Mouse (Mus musculus) heart, embryonic 10.5 days (tissue): ENCODE results near the gene Myo3b. TPM values are rescaled to one million over a fixed set of nuclear protein-coding genes. Genes with fewer than 3 reads are reported as not detected.

Experiments used
- DNase-seq: peaks from one replicate; pipeline ENCODE4 v3.0.0-alpha.2; 2017; ENCODE audit warnings: low spot score
- H3K27ac ChIP-seq: fragments of 300-500 bp; sonication (generic); 2 replicates; pipeline ENCODE4 v1.5.1; 2016; ENCODE audit warnings: mild to moderate bottlenecking
- H3K27me3 ChIP-seq: fragments of 300-500 bp; sonication (generic); 2 replicates; pipeline ENCODE4 v1.6.1; 2016; ENCODE audit warnings: mild to moderate bottlenecking; ENCODE audit not compliant: poor library complexity, insufficient read depth, severe bottlenecking
- H3K36me3 ChIP-seq: fragments of 300-500 bp; sonication (generic); 2 replicates; pipeline ENCODE4 v1.6.1; 2016; ENCODE audit warnings: mild to moderate bottlenecking, moderate library complexity
- H3K4me1 ChIP-seq: fragments of 300-500 bp; sonication (generic); 2 replicates; pipeline ENCODE4 v1.6.1; 2016; ENCODE audit warnings: mild to moderate bottlenecking
- H3K4me3 ChIP-seq: fragments of 300-500 bp; sonication (generic); 2 replicates; pipeline ENCODE4 v1.5.1; 2016; ENCODE audit warnings: mild to moderate bottlenecking, moderate library complexity
- H3K9me3 ChIP-seq: fragments of 300-500 bp; sonication (generic); 2 replicates; pipeline ENCODE4 v1.6.1; 2016; ENCODE audit warnings: mild to moderate bottlenecking, moderate library complexity
- WGBS: fragments of 180-500 bp; shearing (Covaris S2); methylation state at CpG from one replicate; pipeline ENCODE4 v1.1.7; 2016; 5-methylcytosine and 5-hydroxymethylcytosine counted together
- polyA plus RNA-seq: library from polyadenylated mRNA; unstranded; fragments of >200 nt; fragmentation: Nextera tagmentation; extraction: Ambion mirVana; gene quantifications from 2 replicates; pipeline ENCODE4 v1.2.1, GENCODE M21; 2016

Myo3b gene
- polyA plus RNA-seq, 1 experiment from 2014 or later = 0.25 TPM

DNA sequence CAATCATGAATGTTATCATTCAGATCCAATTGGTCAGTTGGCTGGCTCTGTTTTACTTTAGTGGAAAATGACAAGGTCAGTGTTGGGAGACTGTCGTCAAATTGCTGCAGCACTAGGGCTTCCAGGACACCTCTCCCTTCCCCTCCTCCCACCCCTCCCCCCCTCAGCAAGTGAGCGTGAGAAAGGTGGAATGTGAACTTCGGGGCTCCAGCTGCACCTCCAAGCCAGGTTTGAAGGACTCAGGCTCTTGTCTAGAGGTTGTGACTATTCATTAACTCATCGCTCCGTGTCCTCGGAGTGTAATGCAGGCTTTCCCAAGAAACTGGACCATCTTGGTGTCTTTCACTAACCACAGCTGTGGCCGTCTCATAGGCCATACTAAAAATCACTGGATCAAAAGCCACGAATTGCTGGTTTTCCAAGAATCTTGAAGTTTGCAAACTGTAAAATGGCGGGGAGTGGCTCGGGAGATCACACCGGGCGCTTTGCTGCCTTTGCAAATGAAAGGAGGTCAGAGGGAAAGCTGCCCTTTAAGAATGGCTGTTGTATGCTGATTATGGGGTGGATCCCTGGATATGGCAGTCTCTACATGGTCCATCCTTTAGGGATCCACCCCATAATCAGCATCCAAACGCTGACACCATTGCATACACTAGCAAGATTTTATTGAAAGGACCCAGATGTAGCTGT is 110.0 kb downstream of the Myo3b start:
- H3K9me3 ChIP-seq = no peaks in the 10 kb centered on the region
- no peaks in the 10 kb centered on the region for H3K4me1 ChIP-seq
- 66% methylated on average over 13 of the region's 13 CpGs for WGBS
- H3K36me3 ChIP-seq = no peaks in the 10 kb centered on the region
- no peak overlapping the region for H3K27ac ChIP-seq
- H3K4me3 ChIP-seq = no peak overlapping the region
- no peaks in the 10 kb centered on the region for H3K27me3 ChIP-seq
- DNase-seq = no peak

DNA sequence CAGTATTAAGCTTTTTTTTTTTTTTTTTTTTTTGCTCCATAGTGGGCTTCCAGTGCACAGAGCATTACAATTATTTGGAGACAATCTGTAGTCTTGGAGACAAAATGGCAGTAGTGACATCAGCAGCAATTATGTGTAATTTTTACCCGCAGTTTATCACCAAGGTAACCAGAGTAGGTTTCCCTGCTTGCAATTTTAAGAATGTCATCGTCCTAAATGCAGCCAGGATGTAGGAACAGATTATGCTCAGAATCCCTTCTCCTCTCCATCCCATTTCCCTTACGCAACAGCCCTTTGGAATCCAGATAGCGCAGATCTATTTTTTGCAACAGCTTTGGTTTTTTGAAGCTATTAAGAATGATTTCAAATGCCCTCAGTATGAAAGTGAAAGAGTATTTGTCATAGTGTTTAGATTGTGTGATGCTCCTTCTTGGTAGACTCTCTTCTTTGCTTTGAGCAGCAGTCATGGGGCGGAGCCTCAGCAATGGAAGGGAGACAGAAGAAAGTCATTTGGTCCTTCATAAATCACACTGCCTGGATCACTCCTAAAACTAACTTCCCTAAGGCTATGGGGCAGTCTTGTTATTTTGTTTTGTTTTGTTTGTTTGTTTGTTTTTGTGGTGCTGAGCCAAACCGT is 111.6 kb downstream of the Myo3b start:
- no peak overlapping the region for H3K27ac ChIP-seq
- H3K27me3 ChIP-seq = no peaks in the 10 kb centered on the region
- no peak for DNase-seq
- no peak overlapping the region for H3K4me3 ChIP-seq
- no peaks in the 10 kb centered on the region for H3K9me3 ChIP-seq
- no peaks in the 10 kb centered on the region for H3K4me1 ChIP-seq
- no peaks in the 10 kb centered on the region for H3K36me3 ChIP-seq
- 77% methylated on average over 6 of the region's 6 CpGs for WGBS

DNA sequence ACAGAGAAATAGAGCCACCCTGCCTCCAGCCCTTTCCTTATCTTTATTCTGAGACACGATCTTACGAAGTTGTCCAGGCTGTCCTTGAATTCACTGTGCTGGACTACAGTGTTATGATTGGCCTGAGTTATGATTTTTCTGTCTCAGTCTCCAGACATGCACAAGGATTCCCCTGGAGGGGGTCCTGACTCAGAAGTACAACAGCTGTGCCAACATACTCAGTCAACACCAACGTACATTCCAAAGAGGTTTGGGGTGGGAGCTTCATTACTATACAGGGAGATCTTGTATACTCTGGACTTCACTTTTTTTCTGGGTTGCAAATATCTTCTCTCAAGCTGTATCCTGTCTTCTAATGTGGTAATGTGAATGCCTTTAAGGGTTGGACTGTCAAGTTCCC is 113.0 kb downstream of the Myo3b start:
- WGBS = 80% methylated on average over 3 of the region's 3 CpGs

DNA sequence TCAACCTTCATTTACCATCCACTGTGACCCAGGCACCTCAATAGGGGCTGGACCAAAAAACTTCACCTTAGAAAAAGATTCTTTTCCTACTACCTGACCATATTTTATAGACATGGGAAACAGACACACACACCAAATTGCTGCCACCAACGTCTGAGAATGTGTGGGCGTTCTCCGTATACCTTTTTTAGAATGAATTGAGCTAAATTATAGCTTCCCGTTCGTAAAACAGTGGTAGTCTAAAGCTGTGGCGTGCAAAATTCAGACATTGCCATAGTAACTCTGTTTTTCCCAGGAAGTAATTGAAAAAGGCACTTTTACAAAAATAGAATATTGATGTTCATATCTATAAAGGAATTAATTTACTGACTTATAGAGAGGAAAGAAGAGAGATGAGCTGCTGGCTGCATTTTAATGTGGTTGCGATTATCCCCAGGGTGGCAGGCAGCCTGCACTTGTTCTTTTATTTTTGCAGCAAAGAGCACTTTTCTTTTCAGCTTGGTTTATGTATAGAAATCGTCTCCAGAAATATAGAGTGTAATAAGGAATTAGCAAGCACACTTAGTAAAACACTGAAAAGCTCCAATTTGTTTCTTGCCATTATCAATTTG is 116.4 kb downstream of the Myo3b start:
- H3K9me3 ChIP-seq = no peaks in the 10 kb centered on the region
- DNase-seq = no peak
- no peaks in the 10 kb centered on the region for H3K27me3 ChIP-seq
- H3K4me3 ChIP-seq = no peak overlapping the region
- H3K36me3 ChIP-seq = no peaks in the 10 kb centered on the region
- 86% methylated on average over 8 of the region's 8 CpGs for WGBS
- H3K27ac ChIP-seq = no peak overlapping the region
- H3K4me1 ChIP-seq = no peaks in the 10 kb centered on the region

More for the DNA sequence above, 113.0 kb downstream of the Myo3b start:
- H3K27ac ChIP-seq = no peak overlapping the region
- no peak overlapping the region for H3K4me3 ChIP-seq
- no peaks in the 10 kb centered on the region for H3K9me3 ChIP-seq
- H3K36me3 ChIP-seq = no peaks in the 10 kb centered on the region
- no peak for DNase-seq
- no peaks in the 10 kb centered on the region for H3K4me1 ChIP-seq
- no peaks in the 10 kb centered on the region for H3K27me3 ChIP-seq

DNA sequence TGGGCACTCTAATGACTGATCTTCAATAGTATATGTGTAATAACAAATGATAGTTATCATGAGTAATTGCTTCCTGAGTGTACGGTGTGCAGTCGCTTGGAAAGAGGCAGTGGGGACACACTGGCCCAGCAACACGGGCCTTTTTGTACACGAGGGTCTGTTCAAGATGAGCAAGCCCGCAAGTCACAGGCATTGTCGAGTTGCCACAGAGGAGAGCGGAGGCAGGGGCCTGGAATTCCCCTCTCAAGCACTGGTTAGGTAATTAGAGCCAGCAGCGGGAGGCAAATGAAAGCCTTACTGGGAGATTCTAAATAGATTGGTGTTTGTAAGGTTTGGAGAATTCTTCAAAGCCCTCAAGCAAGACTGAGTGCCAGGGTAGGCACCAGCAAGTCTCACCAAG is 120.6 kb downstream of the Myo3b start:
- H3K27ac ChIP-seq = no peak overlapping the region
- H3K4me3 ChIP-seq = no peak overlapping the region
- no peak for DNase-seq
- H3K9me3 ChIP-seq = no peaks in the 10 kb centered on the region
- H3K4me1 ChIP-seq = no peaks in the 10 kb centered on the region
- no peaks in the 10 kb centered on the region for H3K36me3 ChIP-seq
- 43% methylated on average over 8 of the region's 8 CpGs for WGBS
- H3K27me3 ChIP-seq = no peaks in the 10 kb centered on the region

DNA sequence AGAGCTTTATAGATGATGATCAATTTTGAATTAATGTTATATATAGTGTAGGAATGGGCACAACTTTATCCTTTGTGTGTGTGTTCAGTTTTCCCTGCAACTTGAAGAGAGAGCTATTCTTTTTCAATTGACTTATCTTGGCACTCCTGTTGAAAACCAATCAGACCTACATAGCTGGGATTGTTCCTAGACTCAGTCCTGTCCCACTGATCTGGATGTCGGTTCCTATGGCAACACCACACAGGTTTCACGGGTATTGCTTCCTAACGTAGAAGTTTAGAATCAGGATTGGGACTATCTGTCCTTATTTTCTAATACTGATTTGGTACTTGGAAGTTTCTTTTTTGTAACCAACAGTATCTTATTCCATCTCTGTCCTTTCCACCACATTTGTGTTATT is 127.3 kb downstream of the Myo3b start:
- Histone ChIP-seq H3K36me3 (no peaks in the 10 kb centered on the region), H3K4me3 (no peak overlapping the region), H3K27me3 (0 out of 2 replicates have a peak, but pooled peaks cover 6% of the 10 kb centered on the region), H3K27ac (no peak overlapping the region), H3K4me1 (no peaks in the 10 kb centered on the region), H3K9me3 (no peaks in the 10 kb centered on the region)
- DNase-seq = no peak
- WGBS = 55% methylated on average over 3 of the region's 3 CpGs

DNA sequence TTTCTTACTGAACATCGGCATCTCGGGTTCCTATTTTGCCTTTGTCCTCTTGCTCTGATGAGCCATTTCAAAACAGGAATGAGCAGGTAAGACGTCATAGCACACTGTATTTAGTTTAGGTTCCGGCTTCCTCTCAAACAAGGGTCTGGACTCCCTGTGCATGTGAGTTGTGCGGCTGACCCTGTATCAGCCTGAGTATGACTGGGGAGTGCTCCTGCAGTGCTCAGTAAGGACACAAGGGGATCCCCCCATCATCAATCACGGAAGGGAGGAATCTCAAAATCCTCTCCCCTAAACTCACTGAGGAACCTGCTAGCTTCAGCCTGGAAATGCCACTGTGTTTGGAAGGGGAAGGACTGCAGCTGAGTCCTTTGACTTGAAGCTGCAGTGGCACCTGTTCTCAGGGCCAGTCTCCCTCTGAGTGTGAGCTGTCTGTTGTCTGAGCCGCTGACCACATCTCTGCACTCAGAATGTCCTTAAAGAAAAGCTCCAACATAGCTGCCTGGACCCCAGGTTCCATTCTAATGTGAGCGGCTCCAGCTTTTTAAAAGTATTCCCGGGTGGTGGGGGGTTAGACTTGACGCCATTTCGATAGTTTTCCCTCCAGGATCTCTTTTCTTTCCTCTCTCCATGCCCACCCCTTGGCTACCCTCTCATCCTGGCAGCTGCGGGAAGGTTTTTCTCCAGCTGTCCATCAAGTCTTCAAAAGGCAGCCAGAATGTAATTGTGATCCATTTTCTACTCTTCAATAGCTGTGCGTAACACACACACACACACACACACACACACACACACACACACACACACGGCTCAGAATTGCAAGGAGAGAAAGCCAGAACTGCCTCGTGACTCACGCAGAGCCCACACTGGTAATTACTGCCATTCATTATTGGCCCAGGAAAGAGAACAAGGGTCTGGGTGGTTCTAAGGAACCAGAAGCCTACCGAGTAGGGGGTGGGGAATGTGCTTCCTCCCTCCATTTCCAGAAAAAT is 129.3 kb downstream of the Myo3b start:
- 71% methylated on average over 17 of the region's 17 CpGs for WGBS
- Histone ChIP-seq H3K9me3 (no peaks in the 10 kb centered on the region), H3K4me3 (no peak overlapping the region), H3K27ac (no peak overlapping the region), H3K4me1 (no peaks in the 10 kb centered on the region), H3K36me3 (no peaks in the 10 kb centered on the region), H3K27me3 (0 out of 2 replicates have a peak, but pooled peaks cover 6% of the 10 kb centered on the region)
- DNase-seq = no peak

DNA sequence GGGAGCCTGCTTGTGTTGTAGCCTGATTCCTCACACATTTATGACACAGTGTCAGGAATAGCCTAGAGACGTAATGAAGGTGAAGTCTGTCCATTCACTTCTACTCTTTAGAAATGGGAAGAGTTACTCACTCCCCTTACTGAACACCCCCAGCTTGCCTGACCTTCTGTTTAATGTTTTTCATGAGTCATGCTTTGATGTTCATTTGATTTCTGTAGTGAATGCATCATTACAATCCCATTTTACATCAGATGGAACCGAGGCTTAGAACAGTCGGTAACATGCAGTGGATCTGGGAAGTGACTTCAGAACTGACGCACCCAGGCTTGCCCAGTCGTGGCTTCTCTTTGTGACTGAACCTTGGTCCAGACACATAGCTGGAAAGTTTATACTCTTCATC is 131.5 kb downstream of the Myo3b start:
- H3K36me3 ChIP-seq = no peaks in the 10 kb centered on the region
- DNase-seq = no peak
- H3K27ac ChIP-seq = no peak overlapping the region
- H3K4me1 ChIP-seq = no peaks in the 10 kb centered on the region
- H3K27me3 ChIP-seq = 0 out of 2 replicates have a peak, but pooled peaks cover 6% of the 10 kb centered on the region
- H3K9me3 ChIP-seq = no peaks in the 10 kb centered on the region
- 82% methylated on average over 5 of the region's 5 CpGs for WGBS
- H3K4me3 ChIP-seq = no peak overlapping the region

DNA sequence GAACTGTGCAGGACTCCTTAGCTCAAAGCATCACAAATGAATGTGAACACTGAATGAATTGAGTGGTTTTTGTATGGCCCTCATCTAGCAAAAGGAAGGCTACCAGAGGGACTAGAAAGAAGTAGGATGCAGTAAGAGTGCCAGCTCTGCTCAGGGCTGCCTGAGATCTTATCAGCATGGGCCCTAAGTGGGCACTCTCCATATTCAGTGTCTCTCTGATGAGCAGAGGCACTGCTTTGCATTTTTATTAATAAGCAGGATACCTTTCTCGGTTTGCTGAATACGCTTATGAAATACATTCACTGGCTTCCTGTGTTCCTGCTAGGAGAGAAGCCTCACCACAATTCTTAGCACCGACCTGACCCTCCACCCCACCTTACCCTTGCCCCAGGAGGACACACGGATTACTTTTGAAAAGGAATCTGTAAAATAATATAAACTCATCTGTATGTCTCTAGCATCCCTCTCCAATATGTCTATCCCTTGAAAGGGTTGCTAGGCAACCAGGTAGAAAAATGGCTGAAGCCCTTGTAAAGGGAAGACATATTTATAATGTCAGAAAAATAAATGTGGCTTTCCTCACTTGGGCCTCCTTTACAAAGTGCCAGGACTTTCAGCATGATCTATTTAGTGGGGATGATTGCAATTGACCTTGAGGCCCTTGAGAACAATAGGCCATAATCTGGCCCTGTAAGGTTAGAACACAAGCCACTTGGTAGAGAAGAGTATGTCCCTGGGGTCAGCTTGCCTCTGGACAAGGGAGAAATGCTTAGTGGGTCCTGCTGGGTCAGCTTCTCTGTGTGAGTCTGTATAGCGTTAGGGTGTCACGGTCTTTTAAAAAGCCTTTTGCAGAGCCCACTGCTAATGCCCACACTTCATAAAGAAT is 138.1 kb downstream of the Myo3b start:
- Histone ChIP-seq H3K4me1 (no peaks in the 10 kb centered on the region), H3K4me3 (no peak overlapping the region), H3K36me3 (no peaks in the 10 kb centered on the region), H3K27me3 (no peaks in the 10 kb centered on the region), H3K9me3 (no peaks in the 10 kb centered on the region), H3K27ac (no peak overlapping the region)
- 76% methylated on average over 6 of the region's 6 CpGs for WGBS
- DNase-seq = no peak

DNA sequence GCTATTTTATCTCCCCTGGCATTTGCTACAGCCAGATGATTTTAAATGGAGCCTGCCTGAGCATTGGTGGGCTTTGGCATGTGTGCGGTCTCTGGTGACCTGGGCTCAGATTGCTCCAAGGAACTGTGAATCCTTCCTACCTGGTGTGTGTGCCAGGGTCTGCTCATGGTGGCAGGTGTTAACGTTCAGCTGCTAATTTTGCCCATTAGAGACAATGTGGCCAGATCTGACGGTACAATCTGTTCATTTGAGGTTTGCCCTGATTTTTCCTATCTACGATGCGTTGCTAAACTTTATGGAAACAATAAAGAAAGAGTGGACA is 138.7 kb downstream of the Myo3b start:
- Histone ChIP-seq H3K36me3 (no peaks in the 10 kb centered on the region), H3K4me3 (no peak overlapping the region), H3K27me3 (no peaks in the 10 kb centered on the region), H3K27ac (no peak overlapping the region), H3K4me1 (no peaks in the 10 kb centered on the region), H3K9me3 (no peaks in the 10 kb centered on the region)
- DNase-seq = no peak
- WGBS = 82% methylated on average over 5 of the region's 5 CpGs

DNA sequence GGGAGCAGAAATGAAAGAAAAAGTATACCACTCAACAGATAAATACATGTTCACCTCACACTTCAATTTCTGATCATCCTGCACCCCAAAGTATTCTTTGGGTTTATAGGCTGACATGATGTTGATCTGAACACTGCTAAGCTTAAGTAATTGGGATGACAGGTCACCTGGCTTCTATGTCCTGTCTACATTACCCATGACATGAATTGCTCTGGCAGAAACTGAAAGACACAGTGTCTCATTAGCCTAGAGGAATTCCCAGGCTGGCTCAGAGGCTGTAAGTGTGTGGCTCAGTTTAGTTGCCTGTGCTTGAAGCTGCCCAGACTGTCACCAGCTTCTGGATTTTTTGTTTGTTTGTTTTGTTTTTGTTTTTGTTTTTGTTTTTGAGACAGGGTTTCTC is 139.3 kb downstream of the Myo3b start:
- Histone ChIP-seq H3K4me3 (no peak overlapping the region), H3K36me3 (no peaks in the 10 kb centered on the region), H3K9me3 (no peaks in the 10 kb centered on the region), H3K4me1 (no peaks in the 10 kb centered on the region), H3K27me3 (no peaks in the 10 kb centered on the region), H3K27ac (no peak overlapping the region)
- DNase-seq = no peak

DNA sequence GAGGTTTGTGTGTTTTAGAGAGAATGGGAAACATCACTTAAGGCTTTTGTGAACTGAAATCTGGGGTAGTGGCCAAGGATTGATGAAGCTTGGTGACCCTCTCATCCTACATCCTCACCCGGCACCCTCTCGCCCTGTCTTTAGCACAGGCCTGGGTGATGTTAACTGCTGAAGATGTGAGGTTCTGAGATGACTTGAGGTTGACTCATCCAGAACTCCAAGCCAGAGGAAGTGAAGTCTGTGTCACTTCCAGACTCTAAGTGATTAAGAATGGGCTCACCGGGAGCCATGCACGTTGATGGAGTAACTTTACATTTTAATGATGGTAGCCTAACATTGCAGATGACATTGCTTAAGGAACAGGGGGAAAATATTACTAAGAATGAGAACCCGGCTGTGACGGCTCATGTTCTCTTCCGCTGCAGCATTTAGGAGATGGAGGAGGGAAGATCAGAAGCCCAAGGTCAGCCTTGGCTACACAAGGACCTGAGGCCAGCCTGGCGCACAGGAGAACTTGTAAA is 143.3 kb downstream of the Myo3b start:
- Histone ChIP-seq H3K4me3 (no peak overlapping the region), H3K9me3 (no peaks in the 10 kb centered on the region), H3K4me1 (no peaks in the 10 kb centered on the region), H3K27ac (no peak overlapping the region), H3K36me3 (no peaks in the 10 kb centered on the region), H3K27me3 (no peaks in the 10 kb centered on the region)
- DNase-seq = no peak
- 90% methylated on average over 8 of the region's 8 CpGs for WGBS
